Mouse (Mus musculus) MEL (cell line): ENCODE measurements around the gene Rps16. TPM values are rescaled to one million over a fixed set of nuclear protein-coding genes. Genes with fewer than 3 reads are reported as not detected.

Source experiments
- DNase-seq: peaks from one replicate; pipeline ENCODE4 v3.0.0; 2011; ENCODE audit warnings: low read depth, low spot score
- H3K27ac ChIP-seq: 2 replicates; pipeline ENCODE4 v1.5.1; 2012; ENCODE audit warnings: low read depth, mild to moderate bottlenecking, control low read depth, low read length, moderate library complexity; ENCODE audit not compliant: control insufficient read depth
- H3K27me3 ChIP-seq, 2 experiments: fragments of 150-350 bp in 1 of 2; sonication (generic) in 1 of 2; 2 replicates each; pipeline ENCODE4 v1.6.1; 2012; ENCODE audit warnings: low read length in 2 of 2, mild to moderate bottlenecking in 2 of 2, improper control_type of control experiment in 1 of 2, moderate library complexity in 1 of 2; ENCODE audit not compliant: insufficient read depth in 2 of 2, control insufficient read depth in 1 of 2
- H3K36me3 ChIP-seq, 2 experiments: 2 replicates each; pipeline ENCODE4 v1.6.1; 2012 to 2014; ENCODE audit warnings: low read length in 2 of 2, improper control_type of control experiment in 1 of 2, inconsistent platforms in 1 of 2, mild to moderate bottlenecking in 1 of 2; ENCODE audit not compliant: insufficient read depth in 2 of 2, control insufficient read depth in 1 of 2
- H3K4me1 ChIP-seq, 2 experiments: fragments of 150-350 bp in 1 of 2; sonication (generic) in 1 of 2; 2 replicates each; pipeline ENCODE4 v1.6.1; 2012; ENCODE audit warnings: low read length in 2 of 2, improper control_type of control experiment in 1 of 2, mild to moderate bottlenecking in 1 of 2; ENCODE audit not compliant: insufficient read depth in 2 of 2, control insufficient read depth in 1 of 2
- H3K4me3 ChIP-seq, 2 experiments: fragments of 150-350 bp in 1 of 2; sonication (generic) in 1 of 2; 2 replicates each; pipeline ENCODE4 v1.5.1; 2012; ENCODE audit warnings: low read depth in 2 of 2, low read length in 2 of 2, mild to moderate bottlenecking in 2 of 2, moderate library complexity in 2 of 2, control low read depth in 1 of 2, improper control_type of control experiment in 1 of 2; ENCODE audit not compliant: control insufficient read depth in 1 of 2, insufficient read depth in 1 of 2
- H3K79me2 ChIP-seq: 2 replicates; pipeline ENCODE4 v1.6.1; 2012; ENCODE audit warnings: mild to moderate bottlenecking, low read length, moderate library complexity; ENCODE audit not compliant: control insufficient read depth, poor library complexity, insufficient read depth
- H3K9ac ChIP-seq: 2 replicates; pipeline ENCODE4 v1.6.1; 2012; ENCODE audit warnings: low read depth, mild to moderate bottlenecking, control low read depth, low read length, moderate library complexity; ENCODE audit not compliant: control insufficient read depth, poor library complexity, severe bottlenecking
- H3K9me3 ChIP-seq: fragments of 150-350 bp; sonication (generic); replicated peaks from 2 replicates; pipeline ENCODE4 v1.6.1; 2012; ENCODE audit warnings: mild to moderate bottlenecking, low read length, improper control_type of control experiment, moderate library complexity; ENCODE audit not compliant: insufficient read depth
- E2F4 ChIP-seq: IDR thresholded peaks from 2 replicates; pipeline ENCODE4 v1.6.1; 2011; ENCODE audit warnings: low read depth, low read length, improper control_type of control experiment, borderline replicate concordance
- EP300 ChIP-seq, 2 experiments: IDR thresholded peaks; 2 replicates each; pipeline ENCODE4 v1.6.1; 2011; ENCODE audit warnings: improper control_type of control experiment in 2 of 2, low read length in 2 of 2, low read depth in 1 of 2, mild to moderate bottlenecking in 1 of 2
- GATA1 ChIP-seq: IDR thresholded peaks from 2 replicates; pipeline ENCODE4 v1.6.1; 2011; ENCODE audit warnings: low read depth, low read length, improper control_type of control experiment
- HCFC1 ChIP-seq: IDR thresholded peaks from 2 replicates; pipeline ENCODE4 v1.6.1; 2012; ENCODE audit warnings: low read depth, mild to moderate bottlenecking, inconsistent platforms, low read length, improper control_type of control experiment, moderate library complexity
- JUND ChIP-seq: IDR thresholded peaks from 2 replicates; pipeline ENCODE4 v1.6.1; 2011; ENCODE audit warnings: low read depth, mild to moderate bottlenecking, improper control_type of control experiment, low read length
- KAT2A ChIP-seq: conservative IDR thresholded peaks from 2 replicates; pipeline ENCODE4 v1.6.1; 2012; ENCODE audit warnings: low read depth, low read length, improper control_type of control experiment, inconsistent platforms
- MAX ChIP-seq: IDR thresholded peaks from 2 replicates; pipeline ENCODE4 v1.6.1; 2011; ENCODE audit warnings: low read length, improper control_type of control experiment
- MAZ ChIP-seq: IDR thresholded peaks from 2 replicates; pipeline ENCODE4 v1.6.1; 2012; ENCODE audit warnings: low read depth, mild to moderate bottlenecking, inconsistent platforms, low read length, improper control_type of control experiment
- MXI1 ChIP-seq: IDR thresholded peaks from 2 replicates; pipeline ENCODE4 v1.6.1; 2011; ENCODE audit warnings: mild to moderate bottlenecking, low read depth, low read length, improper control_type of control experiment
- MYC ChIP-seq: IDR thresholded peaks from 2 replicates; pipeline ENCODE4 v1.6.1; 2011; ENCODE audit warnings: low read depth, mild to moderate bottlenecking, low read length, improper control_type of control experiment, moderate library complexity
- NELFE ChIP-seq: IDR thresholded peaks from 2 replicates; pipeline ENCODE4 v1.6.1; 2011; ENCODE audit warnings: low read depth, low read length, improper control_type of control experiment
- NRF1 ChIP-seq: IDR thresholded peaks from 2 replicates; pipeline ENCODE4 v1.6.1; 2014; ENCODE audit warnings: low read depth, mild to moderate bottlenecking, inconsistent platforms, low read length, improper control_type of control experiment, moderate library complexity; ENCODE audit not compliant: poor library complexity, insufficient read depth, severe bottlenecking
- RAD21 ChIP-seq: IDR thresholded peaks from 2 replicates; pipeline ENCODE4 v1.6.1; 2011; ENCODE audit warnings: mild to moderate bottlenecking, low read depth, low read length, improper control_type of control experiment
- RCOR1 ChIP-seq: IDR thresholded peaks from 2 replicates; pipeline ENCODE4 v1.6.1; 2012; ENCODE audit warnings: low read depth, mild to moderate bottlenecking, inconsistent platforms, low read length, improper control_type of control experiment
- TBP ChIP-seq: IDR thresholded peaks from 2 replicates; pipeline ENCODE4 v1.8.0; 2011; ENCODE audit warnings: low read depth, low read length, improper control_type of control experiment
- UBTF ChIP-seq: IDR thresholded peaks from 2 replicates; pipeline ENCODE4 v1.6.1; 2012; ENCODE audit warnings: low read depth, mild to moderate bottlenecking, inconsistent platforms, low read length, improper control_type of control experiment, moderate library complexity, borderline replicate concordance; ENCODE audit not compliant: insufficient read depth
- USF1 ChIP-seq: IDR thresholded peaks from 2 replicates; pipeline ENCODE4 v1.6.1; 2014; ENCODE audit warnings: low read depth, mild to moderate bottlenecking, inconsistent platforms, low read length, improper control_type of control experiment, moderate library complexity
- USF2 ChIP-seq, 2 experiments: IDR thresholded peaks; 2 replicates each; pipeline ENCODE4 v1.6.1; 2011 to 2012; ENCODE audit warnings: improper control_type of control experiment in 2 of 2, low read length in 2 of 2, borderline replicate concordance in 1 of 2, inconsistent platforms in 1 of 2, low read depth in 1 of 2, mild to moderate bottlenecking in 1 of 2; ENCODE audit not compliant: insufficient read depth in 1 of 2
- ZC3H11A ChIP-seq: IDR thresholded peaks from 2 replicates; pipeline ENCODE4 v1.6.1; 2012; ENCODE audit warnings: low read depth, mild to moderate bottlenecking, inconsistent platforms, low read length, improper control_type of control experiment
- ZNF384 ChIP-seq: IDR thresholded peaks from 2 replicates; pipeline ENCODE4 v1.6.1; 2012; ENCODE audit warnings: low read depth, mild to moderate bottlenecking, inconsistent platforms, low read length, improper control_type of control experiment
- polyA plus RNA-seq, 2 experiments: library from polyadenylated mRNA; stranded (reverse) in 1 of 2; unstranded in 1 of 2; fragments of >175 nt in 1 of 2; fragments of >200 nt in 1 of 2; gene quantifications; 2 replicates each; pipeline versions ENCODE4 v1.2.1 to v1.2.4; 2012; ENCODE audit warnings: low replicate concordance in 2 of 2, low read depth in 1 of 2; ENCODE audit not compliant: insufficient read length in 2 of 2, insufficient read depth in 1 of 2, missing spikeins in 1 of 2
- total RNA-seq: library from RNA; depleted of rRNA; stranded (reverse); fragments of 300-350 nt; gene quantifications from 2 replicates; pipeline ENCODE4 v1.2.3, GENCODE M21; 2012; rRNA removed

The Rps16 gene
- total and polyA plus RNA-seq, 3 experiments: 1,661 to 2,343 (median 1,740) TPM

DNA sequence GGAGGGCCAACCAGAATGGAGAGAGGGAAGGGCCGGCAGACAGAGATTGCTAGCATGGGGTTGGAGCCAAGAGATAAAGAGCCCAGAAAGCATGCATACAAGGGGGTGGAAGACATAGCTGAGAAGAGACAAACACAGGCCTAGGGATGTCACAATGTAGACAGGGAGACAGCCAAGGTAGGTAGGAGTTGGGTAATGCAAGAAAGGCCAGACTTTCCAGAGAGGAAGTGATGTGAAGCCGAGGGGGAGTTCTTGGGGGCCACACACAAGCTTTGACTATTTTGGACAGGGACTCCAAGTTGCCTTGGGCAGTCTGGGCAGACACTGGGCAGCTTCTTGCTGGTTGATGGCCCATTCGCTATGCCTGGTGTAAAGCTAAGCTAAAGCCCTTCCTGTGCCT is 51.5 kb downstream of the Rps16 start:
- H3K79me2 ChIP-seq: no peaks in the 10 kb centered on the region
- TF ChIP-seq NRF1 (no peak), MAZ (no peak), KAT2A (no peak), MAX (no peak), RAD21 (no peak), MYC (no peak), USF2 (IDR thresholded peaks at IDR 0.05; ENCODE audit: borderline replicate concordance in 1 of 2, insufficient read depth in 1 of 2, low read depth in 1 of 2, low read length in 2 of 2) (no peak), HCFC1 (no peak), E2F4 (no peak), GATA1 (no peak), TBP (no peak), USF1 (no peak), JUND (no peak), UBTF (no peak), MXI1 (no peak), RCOR1 (no peak), ZC3H11A (no peak), NELFE (no peak), EP300 (IDR thresholded peaks at IDR 0.05; ENCODE audit: low read depth in 1 of 2, low read length in 2 of 2) (no peak), ZNF384 (no peak)
- H3K36me3 ChIP-seq: peaks cover 0 to 13% of the 10 kb centered on the region in 2 experiments; a peak in 2 of 4 replicates

More for the DNA sequence above, 51.5 kb downstream of the Rps16 start:
- no peak for DNase-seq
- no peaks in the 10 kb centered on the region for H3K27me3 ChIP-seq
- H3K9me3 ChIP-seq: no peaks in the 10 kb centered on the region
- no peaks in the 10 kb centered on the region for H3K4me1 ChIP-seq
- H3K27ac ChIP-seq: no peak overlapping the region
- no peak overlapping the region for H3K4me3 ChIP-seq
- no peak overlapping the region for H3K9ac ChIP-seq

Other genes with a start within 250 kb of the Rps16 start
- not detected in 2 replicates for gene 9530053A07Rik, start 221.2 kb upstream of the Rps16 start, total RNA-seq
- not detected for gene 9530053A07Rik, start 221.2 kb upstream of the Rps16 start, polyA plus RNA-seq
- 262 and 268 TPM in 2 replicates for gene Fbl, start 180.9 kb upstream of the Rps16 start, total RNA-seq
- gene Fbl, start 180.9 kb upstream of the Rps16 start, polyA plus RNA-seq: 100 to 1,000 TPM in 1 of 2 experiments, not detected in 1; 819 TPM
- 0.69 and 0.85 TPM in 2 replicates for gene Dyrk1b, start 171.2 kb upstream of the Rps16 start, total RNA-seq
- under 1 TPM in 1 of 2 experiments, not detected in 1; 0.89 TPM for gene Dyrk1b, start 171.2 kb upstream of the Rps16 start, polyA plus RNA-seq
- gene Eid2, start 82.8 kb upstream of the Rps16 start, total RNA-seq: not detected in 2 replicates
- gene Eid2, start 82.8 kb upstream of the Rps16 start, polyA plus RNA-seq: not detected
- gene Eid2b, start 72.9 kb upstream of the Rps16 start, total RNA-seq: 3.2 TPM in 2 replicates
- 1 to 10 TPM in 1 of 2 experiments, not detected in 1; 5.3 TPM for gene Eid2b, start 72.9 kb upstream of the Rps16 start, polyA plus RNA-seq
- gene Selenov, start 59.5 kb upstream of the Rps16 start, total RNA-seq: not detected in 2 replicates
- not detected for gene Selenov, start 59.5 kb upstream of the Rps16 start, polyA plus RNA-seq
- 0.15 and 0.16 TPM in 2 replicates for gene Dll3, start 48.4 kb upstream of the Rps16 start, total RNA-seq
- gene Dll3, start 48.4 kb upstream of the Rps16 start, polyA plus RNA-seq: under 1 TPM in 1 of 2 experiments, not detected in 1; 0.57 TPM
- gene Timm50, start 38.6 kb upstream of the Rps16 start, total RNA-seq: 142 and 167 TPM in 2 replicates
- 100 to 1,000 TPM in 1 of 2 experiments, not detected in 1; 216 TPM for gene Timm50, start 38.6 kb upstream of the Rps16 start, polyA plus RNA-seq
- gene Supt5, start 11.9 kb upstream of the Rps16 start, total RNA-seq: 63.3 and 66.0 TPM in 2 replicates
- 100 to 1,000 TPM; 156 to 448 TPM for gene Supt5, start 11.9 kb upstream of the Rps16 start, polyA plus RNA-seq
- gene Plekhg2, start 21.9 kb downstream of the Rps16 start, total RNA-seq: 1.1 and 1.8 TPM in 2 replicates
- gene Plekhg2, start 21.9 kb downstream of the Rps16 start, polyA plus RNA-seq: 1 to 10 TPM in 1 of 2 experiments, not detected in 1; 9.2 TPM
- gene Zfp36, start 29.6 kb downstream of the Rps16 start, total RNA-seq: 0.50 and 0.65 TPM in 2 replicates
- gene Zfp36, start 29.6 kb downstream of the Rps16 start, polyA plus RNA-seq: 1 to 10 TPM in 1 of 2 experiments, not detected in 1; 2.8 TPM
- gene Med29, start 42.1 kb downstream of the Rps16 start, total RNA-seq: 23.7 and 31.1 TPM in 2 replicates
- gene Med29, start 42.1 kb downstream of the Rps16 start, polyA plus RNA-seq: 10 to 100 TPM in 1 of 2 experiments, not detected in 1; 39.6 TPM
- 49.9 and 53.5 TPM in 2 replicates for gene Paf1, start 42.3 kb downstream of the Rps16 start, total RNA-seq
- 100 to 1,000 TPM in 1 of 2 experiments, 10 to 100 TPM in 1; 99.9 to 645 TPM for gene Paf1, start 42.3 kb downstream of the Rps16 start, polyA plus RNA-seq
- gene Gmfg, start 86.8 kb downstream of the Rps16 start, total RNA-seq: 25.1 and 31.2 TPM in 2 replicates
- 10 to 100 TPM in 1 of 2 experiments, not detected in 1; 25.0 TPM for gene Gmfg, start 86.8 kb downstream of the Rps16 start, polyA plus RNA-seq
- gene Lrfn1, start 101.3 kb downstream of the Rps16 start, total RNA-seq: 1.2 and 1.9 TPM in 2 replicates
- gene Lrfn1, start 101.3 kb downstream of the Rps16 start, polyA plus RNA-seq: 1 to 10 TPM in 1 of 2 experiments, not detected in 1; 5.8 TPM
- gene Ifnl2, start 159.8 kb downstream of the Rps16 start, total RNA-seq: not detected in 2 replicates
- not detected for gene Ifnl2, start 159.8 kb downstream of the Rps16 start, polyA plus RNA-seq
- gene Ifnl3, start 172.2 kb downstream of the Rps16 start, total RNA-seq: not detected in 2 replicates
- gene Ifnl3, start 172.2 kb downstream of the Rps16 start, polyA plus RNA-seq: not detected
- not detected in 2 replicates for gene Sycn, start 190.2 kb downstream of the Rps16 start, total RNA-seq
- not detected for gene Sycn, start 190.2 kb downstream of the Rps16 start, polyA plus RNA-seq
- not detected in 2 replicates for gene Nccrp1, start 196.6 kb downstream of the Rps16 start, total RNA-seq
- gene Nccrp1, start 196.6 kb downstream of the Rps16 start, polyA plus RNA-seq: not detected
- gene Samd4b, start 247.5 kb downstream of the Rps16 start, total RNA-seq: 6.4 and 7.2 TPM in 2 replicates
- gene Samd4b, start 247.5 kb downstream of the Rps16 start, polyA plus RNA-seq: 10 to 100 TPM in 1 of 2 experiments, not detected in 1; 45.9 TPM
- gene Pak4, start 247.5 kb downstream of the Rps16 start, total RNA-seq: 9.3 and 9.7 TPM in 2 replicates
- 10 to 100 TPM in 1 of 2 experiments, not detected in 1; 26.6 TPM for gene Pak4, start 247.5 kb downstream of the Rps16 start, polyA plus RNA-seq